Mouse (Mus musculus): ENCODE measurements around the gene Obsl1.

DNA sequence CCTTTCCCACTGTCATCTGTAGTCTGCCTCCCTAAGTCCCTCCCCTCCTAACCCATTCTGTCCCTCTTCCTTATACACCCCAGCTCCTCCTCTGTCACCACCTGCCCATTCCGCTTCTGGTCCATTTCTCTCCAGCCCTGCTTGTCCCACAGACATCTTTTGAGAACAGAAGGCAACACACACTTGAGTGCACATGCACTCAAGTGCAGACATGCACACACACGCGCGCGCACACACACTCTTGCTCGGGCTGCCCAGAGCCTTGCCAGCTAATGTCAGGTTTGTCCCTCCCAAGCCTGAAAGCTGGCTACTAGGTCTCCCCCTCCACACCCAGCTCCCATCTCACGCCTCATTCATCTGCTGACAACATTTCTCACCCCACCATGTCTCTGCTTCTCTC, 65.6 kb downstream of the Obsl1 start:
- TF ChIP-seq CTCF (IDR thresholded peaks at IDR 0.05; ENCODE audit: borderline replicate concordance, extremely low read depth, insufficient read depth, insufficient read length): no peak
- no peak for TF ChIP-seq POLR2A (IDR thresholded peaks at IDR 0.05; ENCODE audit: borderline replicate concordance, extremely low read depth, insufficient read depth, insufficient read length, poor library complexity, severe bottlenecking)
